Mouse (Mus musculus) liver, embryonic 12.5 days (tissue): ENCODE measurements around the gene Arrdc4. TPM values are rescaled to one million over a fixed set of nuclear protein-coding genes. Genes with fewer than 3 reads are reported as not detected.

ENCODE experiments used
- ATAC-seq: fragments of 200-750 bp; cut with Nextera tagmentation; 2 replicates; pipeline ENCODE4 v1.8.0; 2017; ENCODE audit warnings: moderate number of reproducible peaks, mild to moderate bottlenecking, moderate library complexity
- H3K27ac ChIP-seq: fragments of 300-500 bp; sonication (generic); 2 replicates; pipeline ENCODE4 v1.5.1; 2016; ENCODE audit warnings: mild to moderate bottlenecking
- H3K27me3 ChIP-seq: fragments of 300-500 bp; sonication (generic); replicated peaks from 2 replicates; pipeline ENCODE4 v1.6.1; 2016; ENCODE audit warnings: mild to moderate bottlenecking, moderate library complexity
- H3K36me3 ChIP-seq: fragments of 300-500 bp; sonication (generic); 2 replicates; pipeline ENCODE4 v1.6.1; 2016; ENCODE audit warnings: mild to moderate bottlenecking, moderate library complexity
- H3K4me1 ChIP-seq: fragments of 300-500 bp; sonication (generic); 2 replicates; pipeline ENCODE4 v1.6.1; 2016
- H3K4me2 ChIP-seq: fragments of 300-500 bp; sonication (generic); 2 replicates; pipeline ENCODE4 v1.6.1; 2016; ENCODE audit warnings: mild to moderate bottlenecking, moderate library complexity
- H3K4me3 ChIP-seq: fragments of 300-500 bp; sonication (generic); 2 replicates; pipeline ENCODE4 v1.5.1; 2016; ENCODE audit warnings: mild to moderate bottlenecking, moderate library complexity
- H3K9ac ChIP-seq: fragments of 300-500 bp; sonication (generic); 2 replicates; pipeline ENCODE4 v1.6.1; 2016; ENCODE audit warnings: mild to moderate bottlenecking, moderate library complexity
- H3K9me3 ChIP-seq: fragments of 300-500 bp; sonication (generic); replicated peaks from 2 replicates; pipeline ENCODE4 v1.6.1; 2016; ENCODE audit warnings: mild to moderate bottlenecking, moderate library complexity
- WGBS: fragments of 180-500 bp; shearing (Covaris S2); methylation state at CpG from one replicate; pipeline ENCODE4 v1.1.7; 2016; ENCODE audit not compliant: insufficient replicate concordance; 5-methylcytosine and 5-hydroxymethylcytosine counted together
- polyA plus RNA-seq: library from polyadenylated mRNA; unstranded; fragments of >200 nt; fragmentation: Nextera tagmentation; extraction: Ambion mirVana; gene quantifications from 2 replicates; pipeline ENCODE4 v1.2.1, GENCODE M21; 2016

The Arrdc4 gene
- 5.1 and 5.7 TPM in 2 replicates for polyA plus RNA-seq

DNA sequence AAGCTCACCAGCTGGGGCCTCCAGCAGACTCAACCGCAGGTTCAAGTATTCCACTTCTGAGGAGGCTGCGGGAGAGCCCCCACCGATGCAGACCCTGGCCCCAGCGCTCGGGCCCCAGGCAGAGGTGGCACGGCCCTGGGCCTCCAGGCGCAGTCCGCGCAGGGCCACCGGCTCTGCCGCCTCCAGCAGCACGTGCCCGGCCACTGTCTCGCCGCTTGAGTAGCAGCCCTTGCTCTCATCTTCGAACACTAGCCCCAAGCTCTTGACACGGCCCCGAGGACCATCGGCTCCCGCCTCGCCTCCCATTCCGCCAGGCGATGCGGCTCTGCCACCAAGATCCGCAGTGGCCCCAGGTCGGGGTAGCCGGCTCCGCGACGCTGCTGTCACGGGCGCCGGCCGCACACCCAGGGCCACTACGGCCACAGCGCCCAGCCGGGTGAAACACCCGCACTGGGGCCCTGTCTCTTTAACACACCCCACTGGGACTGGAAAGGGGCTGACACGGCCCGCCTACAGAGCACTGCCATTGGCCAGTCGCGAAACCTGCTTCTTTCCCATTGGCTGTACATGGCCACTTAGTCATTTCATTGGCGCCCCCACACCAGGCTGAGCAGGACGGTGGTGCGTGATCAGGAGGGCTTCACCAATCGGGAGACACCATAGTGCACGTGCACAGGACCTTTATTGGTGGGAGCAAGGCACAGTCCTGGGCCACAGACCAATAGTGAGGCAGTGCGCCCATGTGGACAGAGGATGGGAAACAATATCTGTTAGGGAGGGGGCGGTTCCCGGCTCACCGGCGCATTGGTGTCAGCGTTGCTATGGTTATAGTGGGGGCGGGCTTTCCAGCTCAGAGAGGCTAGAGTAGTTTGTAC, at the start of gene Arrdc4:
Gene Arrdc4, minus strand, starts transcription at position 481 of the 875 bp plus-strand sequence.
- peak; percentile 100 for ATAC-seq
- WGBS: 1% methylated on average over 54 of the region's 54 CpGs
- Histone ChIP-seq H3K27me3 (no peaks in the 10 kb centered on the region), H3K4me1 (peaks cover 19% of the 10 kb centered on the region), H3K36me3 (peaks cover 4% of the 10 kb centered on the region; the same call in 1 of the 2 replicates), H3K9me3 (no peaks in the 10 kb centered on the region), H3K27ac (no peak within 1 kb of the TSS), H3K4me3 (peak within 1 kb of the TSS; percentile 66), H3K4me2 (peak within 1 kb of the TSS; percentile 86), H3K9ac (peak within 1 kb of the TSS; percentile 65)

- no peak overlapping the region for H3K4me2 ChIP-seq
- H3K9ac ChIP-seq: no peak overlapping the region
- no peak for ATAC-seq
- H3K4me1 ChIP-seq: no peaks in the 10 kb centered on the region
- no peak overlapping the region for H3K4me3 ChIP-seq
- no peaks in the 10 kb centered on the region for H3K9me3 ChIP-seq
- no peaks in the 10 kb centered on the region for H3K36me3 ChIP-seq
- H3K27ac ChIP-seq: no peak overlapping the region
- no peaks in the 10 kb centered on the region for H3K27me3 ChIP-seq
- 22% methylated on average over 5 of the region's 5 CpGs for WGBS
These were observed 46.5 kb upstream of the Arrdc4 start for GRCm38 (mm10) chr7:68795578-68795977.

DNA sequence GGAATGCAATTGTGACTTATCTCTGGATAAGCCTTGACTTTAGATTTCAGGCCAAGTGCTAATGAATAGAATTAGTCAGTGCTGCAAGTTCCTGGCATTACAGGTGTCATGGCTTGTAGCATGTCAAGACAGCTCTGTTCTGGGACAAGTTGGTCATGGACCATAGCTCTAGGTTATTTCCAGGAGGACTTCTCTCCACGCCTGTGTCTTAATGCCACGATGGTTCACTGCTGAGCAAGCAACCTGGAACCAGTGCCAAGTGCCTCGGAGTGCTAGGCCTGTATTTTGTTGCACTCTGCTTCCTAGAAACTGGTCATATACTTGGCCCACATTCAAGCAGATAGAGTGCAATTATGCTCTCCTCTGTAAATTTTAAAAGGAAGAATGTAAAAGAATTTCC, 39.7 kb upstream of the Arrdc4 start:
- Histone ChIP-seq H3K4me1 (no peaks in the 10 kb centered on the region), H3K4me2 (no peak overlapping the region), H3K36me3 (no peaks in the 10 kb centered on the region), H3K9ac (no peak overlapping the region), H3K9me3 (no peaks in the 10 kb centered on the region), H3K27ac (no peak overlapping the region), H3K4me3 (no peak overlapping the region), H3K27me3 (no peaks in the 10 kb centered on the region)
- ATAC-seq: no peak
- 55% methylated on average over 3 of the region's 3 CpGs for WGBS

GRCm38 (mm10) chr7:68771757-68772094, 22.7 kb upstream of the Arrdc4 start:
- Histone ChIP-seq H3K27me3 (no peaks in the 10 kb centered on the region), H3K9ac (no peak overlapping the region), H3K4me2 (no peak overlapping the region), H3K9me3 (no peaks in the 10 kb centered on the region), H3K4me3 (no peak overlapping the region), H3K4me1 (no peaks in the 10 kb centered on the region), H3K36me3 (no peaks in the 10 kb centered on the region), H3K27ac (no peak overlapping the region)
- ATAC-seq: no peak
- WGBS: 60% methylated on average over 2 of the region's 2 CpGs

GRCm38 (mm10) chr7:68770894-68771756, 22.1 kb upstream of the Arrdc4 start:
- Histone ChIP-seq H3K4me1 (no peaks in the 10 kb centered on the region), H3K4me3 (no peak overlapping the region), H3K4me2 (no peak overlapping the region), H3K27me3 (no peaks in the 10 kb centered on the region), H3K9me3 (no peaks in the 10 kb centered on the region), H3K27ac (no peak overlapping the region), H3K36me3 (no peaks in the 10 kb centered on the region), H3K9ac (no peak overlapping the region)
- no peak for ATAC-seq
- WGBS: 56% methylated on average over 7 of the region's 7 CpGs

DNA sequence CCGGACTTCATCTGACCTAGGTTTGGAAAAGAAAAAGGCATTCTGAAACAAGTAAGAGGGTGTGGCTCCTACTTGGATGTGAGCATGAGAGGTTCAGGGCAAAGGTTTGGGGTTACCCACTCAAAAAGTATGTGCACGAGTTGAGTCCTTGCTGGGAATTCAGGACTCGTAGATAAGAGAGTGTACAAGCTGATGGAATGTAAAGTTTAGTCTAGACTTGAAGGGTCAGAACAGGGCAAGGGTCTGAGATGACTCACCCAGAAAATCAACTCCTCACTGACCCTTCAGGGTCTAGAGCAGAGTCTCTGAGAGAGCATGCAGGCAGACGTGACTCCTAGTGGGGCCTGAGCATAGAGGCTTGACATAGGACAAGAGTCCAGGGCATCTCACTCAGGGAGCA, 16.9 kb upstream of the Arrdc4 start:
- H3K9me3 ChIP-seq: no peaks in the 10 kb centered on the region
- no peaks in the 10 kb centered on the region for H3K36me3 ChIP-seq
- no peak for ATAC-seq
- no peak overlapping the region for H3K4me3 ChIP-seq
- no peaks in the 10 kb centered on the region for H3K4me1 ChIP-seq
- WGBS: 66% methylated on average over 4 of the region's 4 CpGs
- no peak overlapping the region for H3K27ac ChIP-seq
- no peaks in the 10 kb centered on the region for H3K27me3 ChIP-seq
- no peak overlapping the region for H3K9ac ChIP-seq
- no peak overlapping the region for H3K4me2 ChIP-seq

DNA sequence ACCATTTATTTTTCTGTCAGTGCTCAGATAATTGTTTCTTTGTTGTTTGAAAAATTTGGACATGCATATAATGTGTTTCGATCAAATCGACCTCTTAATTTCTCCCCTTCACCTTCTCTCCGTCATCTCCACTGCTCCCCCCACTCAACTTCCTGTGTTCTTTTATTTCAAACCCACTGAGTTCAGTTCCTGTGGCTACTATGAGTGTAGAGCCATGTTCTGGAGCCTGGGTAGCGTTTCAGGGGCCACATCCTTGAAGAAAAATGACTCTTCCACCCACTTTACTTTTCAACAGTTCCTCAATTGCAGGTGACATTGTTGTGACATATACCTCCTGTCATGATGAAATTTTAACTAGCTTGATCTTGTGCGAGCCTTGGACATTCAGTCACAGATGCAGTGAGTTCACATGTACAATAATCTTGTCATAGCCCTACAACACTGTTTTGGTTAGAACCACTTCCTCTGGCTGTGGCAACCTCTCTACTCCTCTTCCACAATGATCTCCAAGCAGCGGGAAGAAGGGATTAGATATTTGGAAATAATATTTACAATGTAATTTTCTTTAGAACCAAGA, 10.2 kb upstream of the Arrdc4 start:
- H3K9me3 ChIP-seq: no peaks in the 10 kb centered on the region
- H3K27me3 ChIP-seq: no peaks in the 10 kb centered on the region
- no peak overlapping the region for H3K9ac ChIP-seq
- no peak overlapping the region for H3K4me2 ChIP-seq
- H3K36me3 ChIP-seq: no peaks in the 10 kb centered on the region
- H3K4me1 ChIP-seq: no peaks in the 10 kb centered on the region
- WGBS: 59% methylated on average over 6 of the region's 6 CpGs
- no peak for ATAC-seq
- no peak overlapping the region for H3K27ac ChIP-seq
- H3K4me3 ChIP-seq: no peak overlapping the region

DNA sequence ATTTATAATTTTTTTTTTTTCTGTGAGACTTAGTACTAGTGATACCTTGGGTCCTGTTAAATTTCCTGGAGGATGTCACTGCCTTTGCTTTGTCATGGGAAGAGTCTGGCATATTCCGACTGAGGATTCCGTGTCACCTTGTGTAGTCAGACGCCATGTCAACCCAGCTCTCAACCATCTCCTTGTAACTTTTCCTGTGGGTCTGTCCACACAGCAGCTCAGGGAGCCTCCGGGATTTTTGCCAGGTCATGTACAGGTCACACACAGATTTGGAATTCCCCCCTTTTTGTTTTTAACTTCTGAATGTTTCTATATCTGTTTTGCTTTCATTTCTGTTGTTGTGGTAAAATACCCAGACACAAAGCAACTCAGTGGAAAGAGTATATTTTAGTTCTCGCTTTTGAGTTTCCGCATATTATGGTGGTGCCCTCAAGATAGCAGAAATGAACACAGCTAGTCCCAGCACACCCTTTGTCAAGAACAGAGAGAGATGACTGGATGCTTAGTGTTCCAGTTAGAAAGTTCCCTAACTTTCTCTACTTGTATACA, 7.7 kb upstream of the Arrdc4 start:
- Histone ChIP-seq H3K9me3 (no peaks in the 10 kb centered on the region), H3K4me2 (no peak overlapping the region), H3K36me3 (no peaks in the 10 kb centered on the region), H3K4me3 (no peak overlapping the region), H3K9ac (no peak overlapping the region), H3K4me1 (no peaks in the 10 kb centered on the region), H3K27me3 (no peaks in the 10 kb centered on the region), H3K27ac (no peak overlapping the region)
- no peak for ATAC-seq
- 76% methylated on average over 6 of the region's 6 CpGs for whole genome bisulfite sequencing

- Histone ChIP-seq H3K27me3 (no peaks in the 10 kb centered on the region), H3K36me3 (no peaks in the 10 kb centered on the region), H3K4me2 (peak overlapping the region; percentile 86), H3K9ac (no peak overlapping the region), H3K9me3 (no peaks in the 10 kb centered on the region), H3K4me1 (peaks cover 19% of the 10 kb centered on the region), H3K27ac (no peak overlapping the region), H3K4me3 (peak overlapping the region; percentile 66; the same call in 1 of the 2 replicates)
- WGBS: 56% methylated on average over 8 of the region's 8 CpGs
- no peak for ATAC-seq
These were observed 878 bp upstream of the Arrdc4 start for GRCm38 (mm10) chr7:68749919-68750318.

DNA sequence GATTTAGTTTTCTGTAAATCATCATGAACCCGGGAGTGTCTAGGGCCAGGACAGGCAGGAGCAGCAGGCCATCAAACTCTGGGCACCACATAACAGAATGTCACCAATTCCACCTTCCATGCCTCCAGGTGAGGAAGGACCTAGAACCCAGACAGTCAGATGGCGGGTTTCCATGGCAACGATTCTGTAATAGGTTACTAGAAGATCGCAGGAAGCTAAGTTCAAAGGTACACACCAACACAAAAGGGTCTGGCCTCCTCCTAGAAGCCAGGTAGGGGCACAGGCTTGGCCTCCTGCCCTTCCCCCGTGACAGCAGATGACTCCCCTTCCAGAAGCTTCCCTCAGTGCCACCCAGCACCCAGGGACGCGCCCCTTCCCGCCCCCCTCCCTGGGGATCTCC, 680 bp downstream of the Arrdc4 start:
- Histone ChIP-seq H3K4me2 (peak overlapping the region; percentile 86), H3K9me3 (no peaks in the 10 kb centered on the region), H3K27ac (no peak overlapping the region), H3K4me3 (peak overlapping the region; percentile 66), H3K9ac (peak overlapping the region; percentile 65), H3K36me3 (peaks cover 4% of the 10 kb centered on the region; the same call in 1 of the 2 replicates), H3K27me3 (no peaks in the 10 kb centered on the region), H3K4me1 (peaks cover 19% of the 10 kb centered on the region)
- WGBS: 14% methylated on average over 8 of the region's 8 CpGs
- no peak for ATAC-seq

DNA sequence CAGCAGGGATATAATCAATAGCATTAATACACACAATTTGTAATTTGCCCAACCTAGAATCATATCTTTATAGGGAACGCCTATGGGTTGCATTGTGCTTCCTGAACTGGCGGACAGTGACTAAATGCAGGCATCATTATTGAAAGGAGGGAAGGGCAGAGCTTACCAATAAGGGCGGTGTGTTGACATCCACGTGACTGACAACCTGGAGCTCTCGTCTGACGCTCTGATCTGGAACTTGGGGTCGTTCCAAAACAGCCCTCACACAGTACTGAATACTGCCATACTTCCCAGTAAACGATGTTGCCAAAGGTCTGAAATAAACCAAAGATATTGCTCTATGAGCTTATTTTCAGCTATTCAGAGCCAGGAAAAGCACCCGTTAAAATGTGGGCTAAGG, 4.4 kb downstream of the Arrdc4 start:
- no peak overlapping the region for H3K27ac ChIP-seq
- no peak overlapping the region for H3K9ac ChIP-seq
- H3K9me3 ChIP-seq: no peaks in the 10 kb centered on the region
- peaks cover 28% of the 10 kb centered on the region for H3K36me3 ChIP-seq
- H3K4me3 ChIP-seq: no peak overlapping the region
- H3K4me1 ChIP-seq: peaks cover 14% of the 10 kb centered on the region
- no peak for ATAC-seq
- H3K27me3 ChIP-seq: no peaks in the 10 kb centered on the region
- 75% methylated on average over 9 of the region's 9 CpGs for WGBS
- H3K4me2 ChIP-seq: no peak overlapping the region
